Mouse (Mus musculus): Measurements from ENCODE around the gene Ptprf. TPM values are rescaled to one million over a fixed set of nuclear protein-coding genes. Genes with fewer than 3 reads are reported as not detected.
A peak's percentile ranks its signal among the peaks of the same experiment; 100 is the strongest.

Ptprf gene
- polyA plus RNA-seq, 1 experiment from 2014 or later: 9.8 TPM

DNA sequence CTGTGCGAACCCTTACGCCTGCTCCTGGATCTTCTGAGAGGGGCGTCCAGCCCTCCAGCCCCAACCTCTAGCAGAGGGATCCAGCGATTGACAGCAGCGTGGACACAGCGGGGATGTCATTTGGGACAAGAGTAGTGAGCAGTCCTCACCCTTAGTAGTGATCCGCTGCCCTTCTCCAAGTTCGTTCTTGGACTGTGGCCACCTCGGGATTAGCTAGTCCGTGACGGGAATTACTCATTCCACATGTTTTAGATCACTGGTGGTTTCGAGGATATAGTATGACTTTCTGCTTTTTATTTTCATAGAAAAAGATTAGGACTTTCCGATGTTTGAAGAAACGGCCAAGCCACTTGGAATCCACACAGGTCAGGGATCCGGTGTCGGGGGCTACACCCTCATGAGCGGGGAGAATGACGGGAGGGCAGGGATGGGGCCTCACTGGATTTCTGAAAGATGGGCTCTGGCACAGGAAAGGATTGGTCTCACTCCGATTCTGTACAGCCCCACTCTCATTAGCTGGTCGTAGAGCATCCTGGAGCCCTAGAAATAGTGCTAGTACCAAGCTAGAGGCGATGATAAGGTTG, 15.0 kb upstream of the Ptprf start:
- H3K4me3 ChIP-seq (replicated peaks): no peak overlapping the region
- H3K9me3 ChIP-seq (replicated peaks): no peaks in the 10 kb centered on the region
- WGBS (ENCODE audit: insufficient replicate concordance): 71% methylated on average over 21 of the region's 21 CpGs
- ATAC-seq (ENCODE audit: insufficient read depth): no peak
- H3K4me1 ChIP-seq (replicated peaks): no peaks in the 10 kb centered on the region
- no peaks in the 10 kb centered on the region for H3K27me3 ChIP-seq
- no peaks in the 10 kb centered on the region for H3K36me3 ChIP-seq (replicated peaks)
- H3K4me2 ChIP-seq: no peak overlapping the region
- no peak overlapping the region for H3K9ac ChIP-seq
- H3K27ac ChIP-seq (replicated peaks): no peak overlapping the region

DNA sequence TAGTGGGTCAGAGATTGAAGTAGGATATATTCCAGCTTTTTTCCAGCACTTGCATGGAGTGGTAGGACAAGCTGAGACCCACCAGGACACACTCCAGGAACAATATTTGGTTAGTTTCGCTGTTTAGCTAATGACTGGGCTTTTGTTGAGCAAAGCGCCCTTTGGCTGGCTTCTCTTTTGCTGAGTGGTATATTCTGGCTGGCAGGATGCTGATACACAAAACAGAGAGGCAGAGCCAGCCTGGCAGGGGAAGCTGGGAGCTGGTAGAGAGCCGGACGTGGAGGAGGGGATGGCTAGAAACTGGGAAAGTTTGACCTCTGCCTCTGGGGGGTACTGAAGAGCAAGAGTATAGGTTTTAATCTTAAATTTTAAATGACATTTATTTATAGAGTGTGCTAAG, 13.8 kb upstream of the Ptprf start:
- WGBS (ENCODE audit: insufficient replicate concordance): 44% methylated on average over 4 of the region's 4 CpGs

DNA sequence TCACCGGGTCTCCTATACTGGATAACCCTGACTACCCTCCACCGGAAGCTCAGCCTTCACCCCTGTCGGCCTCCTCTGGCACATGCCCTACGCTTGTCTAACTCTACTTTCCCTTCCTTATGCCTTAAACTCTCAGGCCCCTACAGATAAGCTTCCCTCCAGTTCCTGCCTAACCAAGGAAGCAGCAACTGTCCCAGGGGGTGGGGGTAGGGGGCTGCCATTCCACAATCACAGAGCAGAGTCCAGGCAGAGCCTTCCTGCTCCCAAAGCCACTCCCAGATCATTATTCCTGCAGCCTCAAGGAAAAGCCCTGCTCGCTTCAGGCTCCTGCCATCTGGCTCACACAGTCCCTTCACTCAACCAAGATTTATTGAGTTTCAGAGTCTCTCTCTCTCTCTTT, 6.6 kb upstream of the Ptprf start:
- ATAC-seq (ENCODE audit: insufficient read depth): no peak
- Histone ChIP-seq H3K4me3 (replicated peaks) (no peak overlapping the region), H3K27ac (replicated peaks) (no peak overlapping the region), H3K36me3 (replicated peaks) (no peaks in the 10 kb centered on the region), H3K4me2 (no peak overlapping the region), H3K9ac (no peak overlapping the region), H3K4me1 (replicated peaks) (no peaks in the 10 kb centered on the region), H3K9me3 (replicated peaks) (no peaks in the 10 kb centered on the region), H3K27me3 (peaks cover 59% of the 10 kb centered on the region)
- 7% methylated on average over 5 of the region's 5 CpGs for WGBS (ENCODE audit: insufficient replicate concordance)

More for the DNA sequence above, 13.8 kb upstream of the Ptprf start:
- Histone ChIP-seq H3K9me3 (replicated peaks) (no peaks in the 10 kb centered on the region), H3K4me1 (replicated peaks) (no peaks in the 10 kb centered on the region), H3K27me3 (no peaks in the 10 kb centered on the region), H3K4me2 (no peak overlapping the region), H3K27ac (replicated peaks) (no peak overlapping the region), H3K36me3 (replicated peaks) (no peaks in the 10 kb centered on the region), H3K4me3 (replicated peaks) (no peak overlapping the region), H3K9ac (no peak overlapping the region)
- ATAC-seq (ENCODE audit: insufficient read depth): no peak

DNA sequence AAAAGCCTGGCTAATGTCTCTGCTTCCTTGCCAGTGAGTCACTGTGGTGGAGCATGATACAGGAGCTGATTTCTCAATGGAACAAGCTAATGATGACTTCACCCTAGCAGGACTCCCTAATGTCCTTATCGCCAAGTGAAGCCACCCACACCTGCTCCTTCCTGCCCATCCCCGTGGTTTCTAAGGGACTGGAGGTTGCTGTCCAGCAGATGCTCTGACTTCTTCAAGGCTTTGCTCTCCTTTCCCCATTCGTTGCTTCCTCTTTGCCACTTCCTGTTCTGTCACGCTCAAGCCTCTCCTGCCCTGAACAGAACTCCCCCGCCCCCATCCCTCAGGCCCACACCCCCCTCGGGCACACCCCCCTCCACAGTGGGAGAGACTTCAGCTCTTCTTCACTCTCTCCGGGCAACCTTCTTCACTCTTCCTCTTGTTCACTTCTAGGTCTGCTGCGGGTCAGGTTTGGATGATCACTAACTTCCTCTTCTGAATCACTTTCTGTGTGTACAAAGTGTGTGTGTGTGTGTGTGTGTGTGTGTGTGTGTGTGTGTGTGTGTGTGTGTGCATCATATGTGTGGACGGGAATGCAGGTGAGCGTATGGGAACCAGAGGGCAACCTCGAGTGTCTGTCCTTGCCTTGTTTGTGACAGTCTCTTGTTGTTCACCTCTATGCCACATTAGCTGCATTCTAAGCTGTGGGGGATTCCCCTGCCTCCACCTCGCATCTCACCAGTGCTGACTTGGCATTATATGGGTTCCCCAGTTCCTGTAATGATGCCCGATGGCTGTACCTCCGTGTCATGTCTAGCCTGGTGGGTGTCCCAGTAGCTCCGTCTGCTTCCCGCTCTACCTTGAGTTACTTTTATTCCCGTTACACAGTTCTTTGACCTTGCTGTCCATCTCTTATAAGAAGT, 4.7 kb upstream of the Ptprf start:
- 0 out of 2 replicates have a peak, but pooled peaks cover 5% of the 10 kb centered on the region for H3K4me1 ChIP-seq (replicated peaks)
- WGBS (ENCODE audit: insufficient replicate concordance): 22% methylated on average over 17 of the region's 17 CpGs
- no peak overlapping the region for H3K27ac ChIP-seq (replicated peaks)
- no peak overlapping the region for H3K4me3 ChIP-seq (replicated peaks)
- H3K27me3 ChIP-seq: peaks cover 78% of the 10 kb centered on the region
- no peak for ATAC-seq (ENCODE audit: insufficient read depth)
- H3K4me2 ChIP-seq: no peak overlapping the region
- no peaks in the 10 kb centered on the region for H3K36me3 ChIP-seq (replicated peaks)
- no peak overlapping the region for H3K9ac ChIP-seq
- H3K9me3 ChIP-seq (replicated peaks): no peaks in the 10 kb centered on the region

DNA sequence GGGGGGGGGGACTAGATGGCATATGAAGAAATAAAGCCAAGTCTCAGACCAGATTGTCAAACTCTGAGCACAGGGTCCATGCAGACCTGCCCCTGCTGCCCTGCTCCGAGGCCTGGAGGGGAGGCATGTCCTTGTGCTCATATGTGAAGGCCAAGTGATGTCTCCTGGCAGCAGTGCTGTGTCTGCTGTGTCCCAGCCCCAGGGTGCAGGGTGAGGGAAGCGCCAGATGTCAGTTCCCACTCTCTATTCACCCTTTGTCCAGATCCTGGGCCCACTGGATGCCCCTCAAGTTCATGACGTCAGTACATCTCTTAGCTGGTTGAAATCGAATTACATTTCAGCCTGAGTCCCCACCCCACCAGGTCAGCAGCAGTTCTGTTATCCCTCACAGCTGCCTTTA, 3.6 kb upstream of the Ptprf start:
- 60% methylated on average over 4 of the region's 4 CpGs for WGBS (ENCODE audit: insufficient replicate concordance)
- H3K4me1 ChIP-seq (replicated peaks): peaks cover 5% of the 10 kb centered on the region; the same call in 1 of the 2 replicates
- no peak overlapping the region for H3K9ac ChIP-seq
- no peaks in the 10 kb centered on the region for H3K36me3 ChIP-seq (replicated peaks)
- ATAC-seq (ENCODE audit: insufficient read depth): no peak
- H3K4me3 ChIP-seq (replicated peaks): no peak overlapping the region
- H3K4me2 ChIP-seq: no peak overlapping the region
- H3K27ac ChIP-seq (replicated peaks): no peak overlapping the region
- peaks cover 89% of the 10 kb centered on the region for H3K27me3 ChIP-seq
- no peaks in the 10 kb centered on the region for H3K9me3 ChIP-seq (replicated peaks)

DNA sequence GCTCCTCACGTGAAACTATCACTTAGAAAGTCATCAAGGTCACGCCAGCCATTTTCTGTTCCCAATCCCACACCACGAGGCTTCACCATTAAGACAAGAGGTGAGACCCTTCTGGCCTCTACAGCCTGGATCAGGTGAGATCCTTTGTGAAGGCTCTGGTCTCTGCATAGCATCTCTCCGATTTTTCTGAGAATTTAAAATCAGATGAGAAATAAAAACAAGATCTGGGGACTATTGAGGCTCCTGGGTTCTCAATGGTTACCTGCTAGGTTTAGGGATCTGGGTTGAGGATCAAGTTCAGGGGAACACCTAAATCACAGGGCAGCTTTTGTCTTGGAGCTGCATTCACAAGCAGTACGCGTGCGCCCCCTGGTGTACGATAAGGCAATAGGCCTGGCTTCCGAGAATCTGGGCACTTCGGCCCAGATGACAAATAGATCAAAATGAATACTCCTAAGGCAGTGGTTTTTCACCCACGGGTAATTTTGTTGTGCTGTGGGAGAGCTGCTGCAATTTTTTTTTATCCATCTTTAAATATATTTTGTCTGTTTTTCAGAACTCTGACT, 1.6 kb upstream of the Ptprf start:
- Histone ChIP-seq H3K4me2 (no peak overlapping the region), H3K36me3 (replicated peaks) (no peaks in the 10 kb centered on the region), H3K9me3 (replicated peaks) (no peaks in the 10 kb centered on the region), H3K4me3 (replicated peaks) (no peak overlapping the region), H3K9ac (no peak overlapping the region), H3K4me1 (replicated peaks) (peaks cover 9% of the 10 kb centered on the region; the same call in 1 of the 2 replicates), H3K27ac (replicated peaks) (no peak overlapping the region), H3K27me3 (peaks cover 93% of the 10 kb centered on the region)
- no peak for ATAC-seq (ENCODE audit: insufficient read depth)
- 6% methylated on average over 11 of the region's 11 CpGs for WGBS (ENCODE audit: insufficient replicate concordance)

DNA sequence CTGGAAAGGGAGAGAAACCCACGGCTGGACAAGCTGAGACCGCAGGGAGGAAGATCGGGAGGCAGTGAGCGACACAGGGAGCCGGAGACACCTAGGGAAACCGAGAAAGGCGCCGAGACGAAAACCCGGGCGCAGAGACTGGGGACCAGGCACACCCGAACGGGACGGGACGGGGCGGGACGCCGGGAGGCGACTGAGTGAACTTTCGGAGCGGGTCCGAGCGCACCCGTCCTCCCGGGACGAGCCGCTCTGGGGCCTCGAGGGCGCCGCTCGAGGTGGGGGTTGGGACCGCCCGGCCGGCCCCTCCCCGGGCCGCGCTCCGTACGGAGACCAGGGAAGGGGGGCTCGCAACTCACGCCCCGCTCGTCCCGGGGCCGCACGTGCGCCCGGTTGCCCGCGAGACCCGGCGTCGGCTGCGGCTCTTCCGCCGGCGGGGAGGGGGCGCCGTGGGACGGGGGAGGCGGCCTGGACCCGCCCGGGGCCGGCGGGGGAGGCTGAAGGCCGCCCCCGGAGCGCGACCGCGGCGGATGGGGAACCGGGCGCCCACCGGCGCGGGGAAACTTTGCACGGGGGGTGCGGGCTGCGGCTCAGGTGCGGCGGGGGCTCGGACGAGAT, 682 bp downstream of the Ptprf start:
- Histone ChIP-seq H3K4me2 (peak overlapping the region; percentile 53), H3K36me3 (replicated peaks) (no peaks in the 10 kb centered on the region), H3K9me3 (replicated peaks) (no peaks in the 10 kb centered on the region), H3K4me1 (replicated peaks) (peaks cover 9% of the 10 kb centered on the region; the same call in 1 of the 2 replicates), H3K27me3 (peaks cover 72% of the 10 kb centered on the region), H3K4me3 (replicated peaks) (peak overlapping the region; percentile 56), H3K27ac (replicated peaks) (peak overlapping the region; percentile 48), H3K9ac (peak overlapping the region; percentile 39)
- 4% methylated on average over 54 of the region's 84 CpGs for WGBS (ENCODE audit: insufficient replicate concordance)
- ATAC-seq (ENCODE audit: insufficient read depth): peak; percentile 47; the same call in 1 of the 2 replicates

DNA sequence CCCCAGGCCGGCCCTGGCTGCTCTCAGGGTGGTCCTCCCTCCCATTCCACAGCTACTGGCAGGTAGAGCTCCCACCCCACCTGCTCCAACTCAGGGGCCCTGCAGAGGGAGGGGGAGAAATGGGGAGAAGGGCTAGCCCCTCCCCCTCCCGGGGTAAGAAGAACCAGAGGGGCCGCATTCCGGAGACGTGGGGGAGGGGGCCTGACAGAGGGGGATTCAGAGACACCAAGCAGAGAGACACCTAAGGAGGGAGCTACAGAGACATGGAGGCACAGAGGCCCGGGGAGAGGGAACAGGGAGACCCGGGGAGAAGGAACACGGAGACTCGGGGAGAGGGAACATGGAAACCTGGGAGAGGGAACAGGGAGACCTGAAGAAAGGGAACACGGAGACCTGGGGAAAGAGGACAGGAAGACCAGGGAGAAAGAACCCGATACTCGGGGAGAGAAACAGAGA, 1.2 kb downstream of the Ptprf start:
- peak overlapping the region; percentile 39 for H3K9ac ChIP-seq
- peak overlapping the region; percentile 48; the same call in 1 of the 2 replicates for H3K27ac ChIP-seq (replicated peaks)

DNA sequence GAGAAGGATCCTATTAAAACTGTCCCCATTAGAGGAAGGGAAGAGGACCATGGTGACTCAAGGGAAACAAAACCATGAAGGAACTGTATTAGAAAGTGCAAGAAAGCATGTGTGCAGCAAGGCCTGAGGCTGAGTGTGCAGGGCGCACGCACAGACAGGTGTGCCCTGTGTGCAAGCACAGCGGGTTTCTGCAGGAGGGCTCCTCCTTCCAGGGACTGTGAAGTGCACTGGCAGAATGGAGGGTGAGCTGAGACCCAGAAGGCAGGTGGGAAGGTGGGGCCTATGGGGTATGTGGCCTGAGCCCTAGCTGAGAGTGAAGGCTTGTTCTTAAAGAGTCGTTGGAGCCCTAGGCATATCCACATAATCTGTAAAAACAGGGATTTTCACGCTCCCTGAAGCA, 1.9 kb downstream of the Ptprf start:
- ATAC-seq (ENCODE audit: insufficient read depth): no peak
- H3K9ac ChIP-seq: no peak overlapping the region
- peaks cover 9% of the 10 kb centered on the region; the same call in 1 of the 2 replicates for H3K4me1 ChIP-seq (replicated peaks)
- H3K27ac ChIP-seq (replicated peaks): no peak overlapping the region
- no peaks in the 10 kb centered on the region for H3K9me3 ChIP-seq (replicated peaks)
- H3K27me3 ChIP-seq: peaks cover 59% of the 10 kb centered on the region
- peak overlapping the region; percentile 56; the same call in 1 of the 2 replicates for H3K4me3 ChIP-seq (replicated peaks)
- 49% methylated on average over 5 of the region's 5 CpGs for WGBS (ENCODE audit: insufficient replicate concordance)
- H3K4me2 ChIP-seq: peak overlapping the region; percentile 53
- H3K36me3 ChIP-seq (replicated peaks): no peaks in the 10 kb centered on the region

More for the DNA sequence above, 1.2 kb downstream of the Ptprf start:
- H3K36me3 ChIP-seq (replicated peaks): no peaks in the 10 kb centered on the region
- H3K9me3 ChIP-seq (replicated peaks): no peaks in the 10 kb centered on the region
- peaks cover 66% of the 10 kb centered on the region for H3K27me3 ChIP-seq
- ATAC-seq (ENCODE audit: insufficient read depth): no peak
- peak overlapping the region; percentile 56 for H3K4me3 ChIP-seq (replicated peaks)
- peaks cover 9% of the 10 kb centered on the region; the same call in 1 of the 2 replicates for H3K4me1 ChIP-seq (replicated peaks)
- peak overlapping the region; percentile 53 for H3K4me2 ChIP-seq
- WGBS (ENCODE audit: insufficient replicate concordance): 6% methylated on average over 12 of the region's 12 CpGs

DNA sequence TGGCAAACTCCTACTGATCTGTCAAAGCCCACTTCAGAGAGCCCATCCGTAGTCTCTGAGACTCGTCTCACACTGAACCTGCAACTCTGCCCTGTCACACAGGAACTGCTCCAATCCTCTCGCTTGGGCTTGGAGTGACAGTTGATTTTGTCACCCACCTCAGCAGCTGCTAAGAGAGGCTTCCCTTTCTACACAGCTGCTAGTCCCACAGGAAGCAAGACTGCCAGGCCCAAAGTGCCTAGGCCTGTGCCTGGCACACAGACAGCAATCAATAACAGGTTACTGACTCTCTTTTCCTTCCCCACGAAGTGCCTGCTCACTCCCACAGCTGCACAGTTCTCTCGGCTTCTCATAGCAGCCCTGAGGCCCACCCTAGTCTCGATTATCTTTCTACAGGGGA, 2.7 kb downstream of the Ptprf start:
- H3K27ac ChIP-seq (replicated peaks): no peak overlapping the region
- H3K9ac ChIP-seq: no peak overlapping the region
- 46% methylated on average over 6 of the region's 6 CpGs for WGBS (ENCODE audit: insufficient replicate concordance)
- H3K4me2 ChIP-seq: no peak overlapping the region
- H3K4me3 ChIP-seq (replicated peaks): no peak overlapping the region
- peaks cover 9% of the 10 kb centered on the region; the same call in 1 of the 2 replicates for H3K4me1 ChIP-seq (replicated peaks)
- no peaks in the 10 kb centered on the region for H3K9me3 ChIP-seq (replicated peaks)
- H3K27me3 ChIP-seq: peaks cover 53% of the 10 kb centered on the region
- no peak for ATAC-seq (ENCODE audit: insufficient read depth)
- H3K36me3 ChIP-seq (replicated peaks): no peaks in the 10 kb centered on the region
